ENCODE assay signal across 7 mouse cellular contexts in the genomic region with DNA sequence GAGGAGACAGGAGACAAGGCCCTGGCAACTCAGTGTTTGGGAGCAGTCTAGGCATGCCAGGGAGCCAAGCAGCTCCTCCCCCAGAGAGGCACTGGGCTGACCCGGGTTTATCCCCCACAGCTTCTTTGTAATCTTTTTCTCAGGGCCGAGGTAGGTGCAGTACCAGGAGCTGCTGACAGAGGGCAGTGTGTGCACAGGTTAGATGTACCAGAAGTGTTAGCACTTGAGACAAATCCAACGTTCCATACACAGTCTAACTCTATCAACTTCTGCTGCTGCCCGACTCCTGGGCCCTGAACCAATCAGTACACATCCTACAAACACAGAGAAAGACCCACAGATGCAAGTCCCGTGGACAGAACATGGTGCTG. TPM values are rescaled to one million over a fixed set of nuclear protein-coding genes. Genes with fewer than 3 reads are reported as not detected.
DNase-seq lines count a peak whose midpoint lies in the region; ATAC-seq lines count a peak whose summit lies in the region.

No protein-coding gene starts in this region.

- H3K9me3 ChIP-seq in embryonic facial prominence, embryonic 11.5 days (replicated peaks; ENCODE audit: control insufficient read depth, low read length): no peaks in the 10 kb centered on the region
- no peaks in the 10 kb centered on the region for H3K9me3 ChIP-seq in midbrain, embryonic 14.5 days (ENCODE audit: control insufficient read depth, low read length)

- H3K4me1 ChIP-seq in embryonic facial prominence, embryonic 11.5 days (ENCODE audit: control insufficient read depth, insufficient read depth, low read length): no peaks in the 10 kb centered on the region
- no peaks in the 10 kb centered on the region for H3K4me1 ChIP-seq in midbrain, embryonic 14.5 days (ENCODE audit: control insufficient read depth, insufficient read depth, low read length)

- no peak overlapping the region for H3K27ac ChIP-seq in embryonic facial prominence, embryonic 11.5 days (replicated peaks; ENCODE audit: low read depth, low read length)
- no peak overlapping the region for H3K27ac ChIP-seq in midbrain, embryonic 14.5 days (replicated peaks; ENCODE audit: low read depth, low read length)

- no peaks in the 10 kb centered on the region for H3K27me3 ChIP-seq in embryonic facial prominence, embryonic 11.5 days (ENCODE audit: control insufficient read depth, insufficient read depth, low read length)
- H3K27me3 ChIP-seq in midbrain, embryonic 14.5 days (ENCODE audit: control insufficient read depth, insufficient read depth, low read length): no peaks in the 10 kb centered on the region

- 8% methylated on average over 5 of the region's 5 CpGs for WGBS in embryonic facial prominence, embryonic 11.5 days
- 5% methylated on average over 5 of the region's 5 CpGs for WGBS in midbrain, embryonic 14.5 days

- ATAC-seq in embryonic facial prominence, embryonic 11.5 days (replicated peaks; ENCODE audit: insufficient number of reproducible peaks, low FRiP score, low TSS enrichment, low read depth): peak; percentile 83
- ATAC-seq in granulocyte monocyte progenitor cell, adult 5-6 weeks (replicated peaks; ENCODE audit: poor library complexity, severe bottlenecking): peak; percentile 78
- ATAC-seq in midbrain, embryonic 14.5 days (ENCODE audit: low FRiP score, low TSS enrichment): no peak

- DNase-seq in adrenal gland, postnatal 36 days: peak; percentile 84
- DNase-seq in embryonic facial prominence, embryonic 11.5 days (ENCODE audit: low spot score): peak; percentile 95
- peak; percentile 90 for DNase-seq in kidney, adult 18-20 months
- DNase-seq in left cerebral cortex, postnatal 4 days: peak; percentile 88
- peak; percentile 94 for DNase-seq in midbrain, embryonic 14.5 days
- peak; percentile 25 to 74 for DNase-seq in spleen, adult 18-20 months

- H3K4me3 ChIP-seq in embryonic facial prominence, embryonic 11.5 days (ENCODE audit: low read depth, low read length): no peak overlapping the region
- no peak overlapping the region for H3K4me3 ChIP-seq in midbrain, embryonic 14.5 days (replicated peaks; ENCODE audit: low read depth, low read length)

- H3K9ac ChIP-seq in embryonic facial prominence, embryonic 11.5 days (replicated peaks; ENCODE audit: low read length): no peak overlapping the region; the same call in 1 of the 2 replicates
- H3K9ac ChIP-seq in midbrain, embryonic 14.5 days (replicated peaks; ENCODE audit: low read length): no peak overlapping the region

- H3K36me3 ChIP-seq in embryonic facial prominence, embryonic 11.5 days (replicated peaks; ENCODE audit: control insufficient read depth, insufficient read depth, low read depth, low read length): no peaks in the 10 kb centered on the region
- no peaks in the 10 kb centered on the region for H3K36me3 ChIP-seq in midbrain, embryonic 14.5 days (ENCODE audit: control insufficient read depth, insufficient read depth, low read length)

- H3K4me2 ChIP-seq in embryonic facial prominence, embryonic 11.5 days (ENCODE audit: low read depth, low read length): no peak overlapping the region
- no peak overlapping the region for H3K4me2 ChIP-seq in midbrain, embryonic 14.5 days (ENCODE audit: low read length)

- intact Hi-C loops in left cerebral cortex, postnatal 4 days (cut with DNase I): loop anchor here (2.0 to 5.0 kb wide), 3 partner anchors 200 to 435 kb away; no protein-coding TSS in a partner anchor

RNA-seq across cellular contexts. Expression of a gene that starts 13.6 kb away (rescaled TPM):
- total RNA-seq in adrenal gland, postnatal 36 days (2021): not detected
- not detected in 2 replicates for polyA plus RNA-seq in embryonic facial prominence, embryonic 11.5 days (2014; fragmentation: Nextera tagmentation; extraction: Ambion mirVana)
- total RNA-seq in granulocyte monocyte progenitor cell, adult 5-6 weeks (2014; fragmentation: Nextera tagmentation): not detected in 2 replicates
- total RNA-seq in granulocyte monocyte progenitor cell, adult 5-6 weeks (2017): not detected in 2 replicates
- total RNA-seq in left cerebral cortex, postnatal 4 days (2021): not detected
- 0.11 TPM in 1 of 2 replicates, not detected in the other for polyA plus RNA-seq in midbrain, embryonic 14.5 days (2014; fragmentation: Nextera tagmentation; extraction: Ambion mirVana)

RNA-seq across cellular contexts. Expression of a gene that starts 29.4 kb away (rescaled TPM):
- total RNA-seq in adrenal gland, postnatal 36 days (2021): not detected
- polyA plus RNA-seq in embryonic facial prominence, embryonic 11.5 days (2014; fragmentation: Nextera tagmentation; extraction: Ambion mirVana): not detected in 2 replicates
- total RNA-seq in granulocyte monocyte progenitor cell, adult 5-6 weeks (2014; fragmentation: Nextera tagmentation): not detected in 2 replicates
- not detected in 2 replicates for total RNA-seq in granulocyte monocyte progenitor cell, adult 5-6 weeks (2017)
- total RNA-seq in left cerebral cortex, postnatal 4 days (2021): under 1 TPM; 0.42 to 0.46 TPM
- 1.1 and 2.0 TPM in 2 replicates for polyA plus RNA-seq in midbrain, embryonic 14.5 days (2014; fragmentation: Nextera tagmentation; extraction: Ambion mirVana)

RNA-seq across cellular contexts. Expression of a gene that starts 29.8 kb away (rescaled TPM):
- total RNA-seq in adrenal gland, postnatal 36 days (2021): not detected
- polyA plus RNA-seq in embryonic facial prominence, embryonic 11.5 days (2014; fragmentation: Nextera tagmentation; extraction: Ambion mirVana): not detected in 2 replicates
- total RNA-seq in granulocyte monocyte progenitor cell, adult 5-6 weeks (2014; fragmentation: Nextera tagmentation): not detected in 2 replicates
- not detected in 2 replicates for total RNA-seq in granulocyte monocyte progenitor cell, adult 5-6 weeks (2017)
- not detected for total RNA-seq in left cerebral cortex, postnatal 4 days (2021)
- polyA plus RNA-seq in midbrain, embryonic 14.5 days (2014; fragmentation: Nextera tagmentation; extraction: Ambion mirVana): 0.25 and 0.63 TPM in 2 replicates

RNA-seq across cellular contexts. Expression of a gene that starts 45.3 kb away (rescaled TPM):
- total RNA-seq in adrenal gland, postnatal 36 days (2021): not detected
- not detected in 2 replicates for polyA plus RNA-seq in embryonic facial prominence, embryonic 11.5 days (2014; fragmentation: Nextera tagmentation; extraction: Ambion mirVana)
- total RNA-seq in granulocyte monocyte progenitor cell, adult 5-6 weeks (2014; fragmentation: Nextera tagmentation): not detected in 2 replicates
- not detected in 2 replicates for total RNA-seq in granulocyte monocyte progenitor cell, adult 5-6 weeks (2017)
- not detected for total RNA-seq in left cerebral cortex, postnatal 4 days (2021)
- not detected in 2 replicates for polyA plus RNA-seq in midbrain, embryonic 14.5 days (2014; fragmentation: Nextera tagmentation; extraction: Ambion mirVana)

RNA-seq across cellular contexts. Expression of a gene that starts 60.0 kb away (rescaled TPM):
- not detected for total RNA-seq in adrenal gland, postnatal 36 days (2021)
- 6.6 and 7.3 TPM in 2 replicates for polyA plus RNA-seq in embryonic facial prominence, embryonic 11.5 days (2014; fragmentation: Nextera tagmentation; extraction: Ambion mirVana)
- total RNA-seq in granulocyte monocyte progenitor cell, adult 5-6 weeks (2014; fragmentation: Nextera tagmentation): not detected in 2 replicates
- total RNA-seq in granulocyte monocyte progenitor cell, adult 5-6 weeks (2017): not detected in 2 replicates
- total RNA-seq in left cerebral cortex, postnatal 4 days (2021): not detected
- polyA plus RNA-seq in midbrain, embryonic 14.5 days (2014; fragmentation: Nextera tagmentation; extraction: Ambion mirVana): not detected in 2 replicates
